In genomic region chr6:125868516-125868915, GRCm38 (mm10) we compare ENCODE assay signal across 9 mouse cellular contexts.
DNase-seq lines count a peak whose midpoint lies in the region; ATAC-seq lines count a peak whose summit lies in the region.
"Had no signal": no experiment of that assay in that cellular context is flagged by ENCODE, and none has a peak within 500 bp of the region (broad histone marks: within the 10 kb centered on the region; RNA-seq: fewer than 3 reads in every experiment).

No protein-coding gene starts in this region.

- no peak overlapping the region for H3K4me2 ChIP-seq in hindbrain, embryonic 13.5 days
- H3K4me2 ChIP-seq in embryonic facial prominence, embryonic 11.5 days (ENCODE audit: low read depth, low read length): no peak overlapping the region
- H3K4me2 ChIP-seq in limb, embryonic 11.5 days (ENCODE audit: low read depth, severe bottlenecking): no peak overlapping the region
- H3K4me2 ChIP-seq: hindbrain, embryonic 15.5 days had no signal

- no peaks in the 10 kb centered on the region for H3K4me1 ChIP-seq in hindbrain, embryonic 10.5 days (replicated peaks)
- no peaks in the 10 kb centered on the region for H3K4me1 ChIP-seq in hindbrain, embryonic 13.5 days (replicated peaks)
- H3K4me1 ChIP-seq in embryonic facial prominence, embryonic 11.5 days (ENCODE audit: control insufficient read depth, insufficient read depth, low read length): no peaks in the 10 kb centered on the region
- H3K4me1 ChIP-seq in limb, embryonic 11.5 days (ENCODE audit: control insufficient read depth, insufficient read depth, low read length): no peaks in the 10 kb centered on the region
- H3K4me1 ChIP-seq: hindbrain, embryonic 15.5 days had no signal

- no peak overlapping the region for H3K9ac ChIP-seq in hindbrain, embryonic 13.5 days
- no peak overlapping the region for H3K9ac ChIP-seq in embryonic facial prominence, embryonic 11.5 days (replicated peaks; ENCODE audit: low read length)
- H3K9ac ChIP-seq in limb, embryonic 11.5 days (ENCODE audit: low read length): no peak overlapping the region
- H3K9ac ChIP-seq: hindbrain, embryonic 15.5 days had no signal

- H3K36me3 ChIP-seq in hindbrain, embryonic 10.5 days: no peaks in the 10 kb centered on the region
- no peaks in the 10 kb centered on the region for H3K36me3 ChIP-seq in hindbrain, embryonic 13.5 days
- H3K36me3 ChIP-seq in embryonic facial prominence, embryonic 11.5 days (replicated peaks; ENCODE audit: control insufficient read depth, insufficient read depth, low read depth, low read length): no peaks in the 10 kb centered on the region
- no peaks in the 10 kb centered on the region for H3K36me3 ChIP-seq in limb, embryonic 11.5 days (ENCODE audit: control insufficient read depth, insufficient read depth, low read length)
- H3K36me3 ChIP-seq: hindbrain, embryonic 15.5 days had no signal

- H3K27ac ChIP-seq in hindbrain, embryonic 10.5 days: no peak overlapping the region
- no peak overlapping the region for H3K27ac ChIP-seq in hindbrain, embryonic 13.5 days
- no peak overlapping the region for H3K27ac ChIP-seq in embryonic facial prominence, embryonic 11.5 days (replicated peaks; ENCODE audit: low read depth, low read length)
- H3K27ac ChIP-seq in limb, embryonic 11.5 days (replicated peaks; ENCODE audit: low read depth, low read length): no peak overlapping the region
- H3K27ac ChIP-seq: hindbrain, embryonic 15.5 days had no signal

- 25% methylated on average over 2 of the region's 2 CpGs for WGBS in hindbrain, embryonic 10.5 days
- WGBS in hindbrain, embryonic 13.5 days: 37% methylated on average over 2 of the region's 2 CpGs
- WGBS in embryonic facial prominence, embryonic 11.5 days: 27% methylated on average over 2 of the region's 2 CpGs
- WGBS in limb, embryonic 11.5 days: 16% methylated on average over 2 of the region's 2 CpGs

- peak; percentile 21 for DNase-seq in hindbrain, embryonic 10.5 days (ENCODE audit: low spot score)
- DNase-seq in urinary bladder, postnatal 25 days (ENCODE audit: low spot score): peak; percentile 23
- DNase-seq in urinary bladder, postnatal 10 days (ENCODE audit: low spot score): no peak
- DNase-seq in embryonic facial prominence, embryonic 11.5 days (ENCODE audit: low spot score): peak; percentile 76
- peak; percentile 65 for DNase-seq in limb, embryonic 11.5 days (ENCODE audit: low spot score)
- no peak for DNase-seq in gastrocnemius, postnatal 25 days

- no peak overlapping the region for H3K4me3 ChIP-seq in hindbrain, embryonic 10.5 days
- H3K4me3 ChIP-seq in hindbrain, embryonic 13.5 days: no peak overlapping the region
- no peak overlapping the region for H3K4me3 ChIP-seq in embryonic facial prominence, embryonic 11.5 days (ENCODE audit: low read depth, low read length)
- no peak overlapping the region for H3K4me3 ChIP-seq in limb, embryonic 11.5 days (ENCODE audit: low read depth, low read length)
- H3K4me3 ChIP-seq: hindbrain, embryonic 15.5 days had no signal

- ATAC-seq in hindbrain, embryonic 13.5 days (ENCODE audit: low FRiP score): no peak
- ATAC-seq in embryonic facial prominence, embryonic 11.5 days (replicated peaks; ENCODE audit: insufficient number of reproducible peaks, low FRiP score, low TSS enrichment, low read depth): no peak
- ATAC-seq in limb, embryonic 11.5 days (ENCODE audit: insufficient number of reproducible peaks, low FRiP score, low TSS enrichment, low read depth): no peak
- ATAC-seq in activated CD4-positive, CD25-positive, alpha-beta regulatory T cell, adult 4 months: no peak

- H3K9me3 ChIP-seq in hindbrain, embryonic 10.5 days: no peaks in the 10 kb centered on the region
- no peaks in the 10 kb centered on the region for H3K9me3 ChIP-seq in hindbrain, embryonic 13.5 days
- no peaks in the 10 kb centered on the region for H3K9me3 ChIP-seq in embryonic facial prominence, embryonic 11.5 days (replicated peaks; ENCODE audit: control insufficient read depth, low read length)
- no peaks in the 10 kb centered on the region for H3K9me3 ChIP-seq in limb, embryonic 11.5 days (ENCODE audit: control insufficient read depth, low read length)
- H3K9me3 ChIP-seq: hindbrain, embryonic 15.5 days had no signal

- no peaks in the 10 kb centered on the region for H3K27me3 ChIP-seq in hindbrain, embryonic 10.5 days (ENCODE audit: insufficient read depth, poor library complexity, severe bottlenecking)
- no peaks in the 10 kb centered on the region for H3K27me3 ChIP-seq in hindbrain, embryonic 13.5 days
- no peaks in the 10 kb centered on the region for H3K27me3 ChIP-seq in embryonic facial prominence, embryonic 11.5 days (ENCODE audit: control insufficient read depth, insufficient read depth, low read length)
- H3K27me3 ChIP-seq in limb, embryonic 11.5 days (ENCODE audit: control insufficient read depth, insufficient read depth, low read length): no peaks in the 10 kb centered on the region
- H3K27me3 ChIP-seq: hindbrain, embryonic 15.5 days had no signal

Comparison
In these comparisons a context has a peak if more than half of its experiments do, and no peak if none do; other contexts are left out.
1. DNase-seq: peak in hindbrain, embryonic 10.5 days (single experiment), urinary bladder, postnatal 25 days (single experiment), embryonic facial prominence, embryonic 11.5 days (single experiment) and limb, embryonic 11.5 days (single experiment); none in urinary bladder, postnatal 10 days (single experiment) and gastrocnemius, postnatal 25 days (single experiment).